Mouse (Mus musculus) olfactory bulb, adult 2 months (tissue): Measurements from ENCODE around the gene Fam43a.

Experiments
- CTCF ChIP-seq: fragments of 200-500 bp; IDR thresholded peaks from 2 replicates; pipeline ENCODE4 v1.5.1; 2012; ENCODE audit warnings: low read depth, mild to moderate bottlenecking, low read length, moderate library complexity; ENCODE audit not compliant: insufficient read depth
- POLR2A ChIP-seq: fragments of 200-500 bp; IDR thresholded peaks from 2 replicates; pipeline ENCODE4 v1.6.1; 2012; ENCODE audit warnings: mild to moderate bottlenecking, low read depth, low read length, moderate library complexity; ENCODE audit not compliant: insufficient read depth

GRCm38 (mm10) chr16:30651292-30651691 is 51.8 kb downstream of the Fam43a start:
- TF ChIP-seq CTCF (no peak), POLR2A (no peak)
